Mouse (Mus musculus) cerebellum, adult 2 months (tissue): Measurements from ENCODE around the gene Pycard.
"Not testable (repeated sequence)": the region's sequence is repeated elsewhere in the genome, so short reads cannot be mapped to it uniquely, and the experiment has no call there.

ENCODE experiments used
- CTCF ChIP-seq: fragments of 200-500 bp; IDR thresholded peaks from 2 replicates; pipeline ENCODE4 v1.5.1; 2011; ENCODE audit warnings: low read depth, mild to moderate bottlenecking, control low read depth, low read length, moderate library complexity, borderline replicate concordance; ENCODE audit not compliant: insufficient read depth
- POLR2A ChIP-seq: fragments of 200-500 bp; IDR thresholded peaks from 2 replicates; pipeline ENCODE4 v1.6.1; 2011; ENCODE audit warnings: low read length, control low read depth, borderline replicate concordance; ENCODE audit not compliant: insufficient read depth

DNA sequence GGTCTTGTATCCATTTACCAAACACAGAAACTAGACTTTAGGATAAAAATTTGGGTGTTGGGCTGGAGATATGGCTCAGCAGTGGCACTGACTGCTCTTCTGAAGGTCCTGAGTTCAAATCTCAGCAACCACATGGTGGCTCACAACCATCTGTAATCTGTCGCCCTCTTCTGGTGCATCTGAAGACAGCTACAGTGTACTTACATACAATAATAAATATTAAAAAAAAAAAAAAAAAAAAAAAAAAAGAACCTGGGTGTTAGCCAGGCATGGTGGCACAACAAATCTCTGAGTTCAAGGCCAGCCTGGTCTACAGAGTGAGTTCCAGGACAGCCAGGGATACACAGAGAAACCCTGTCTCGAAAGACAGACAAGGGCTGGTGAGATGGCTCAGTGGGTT is 51.6 kb downstream of the Pycard start:
- TF ChIP-seq POLR2A, CTCF: not testable (repeated sequence)
